Mouse (Mus musculus): Measurements from ENCODE around the gene March11. TPM values are rescaled to one million over a fixed set of nuclear protein-coding genes. Genes with fewer than 3 reads are reported as not detected.

March11 gene
- polyA plus RNA-seq, 1 experiment from 2014 or later, result 6.5 TPM

DNA sequence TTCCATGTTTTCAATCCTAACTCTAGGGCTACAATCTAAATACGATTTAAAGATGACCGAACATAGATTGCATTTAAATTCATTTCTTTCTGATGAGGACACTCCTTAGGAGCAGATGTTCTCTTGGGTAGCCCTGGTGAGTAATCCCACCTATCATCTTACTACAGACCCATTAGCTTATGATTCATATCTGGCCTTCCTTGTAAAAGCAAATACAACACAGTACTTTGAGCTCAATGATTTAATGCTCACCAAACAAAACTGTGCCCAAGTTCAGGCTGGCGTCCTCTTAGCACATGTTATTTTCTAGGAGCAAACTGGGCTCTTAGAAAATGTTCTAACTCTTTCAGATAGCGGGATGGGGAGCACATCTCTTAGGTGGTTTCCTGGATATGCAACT, 70.0 kb downstream of the March11 start:
- no peak for ATAC-seq
- H3K4me1 ChIP-seq (ENCODE audit: control insufficient read depth, insufficient read depth, low read length), result no peaks in the 10 kb centered on the region
- 95% methylated on average over 4 of the region's 4 CpGs for WGBS
- H3K27ac ChIP-seq (ENCODE audit: low read length), result no peak overlapping the region
- H3K4me2 ChIP-seq (ENCODE audit: low read length), result no peak overlapping the region
- no peak overlapping the region for H3K4me3 ChIP-seq (ENCODE audit: low read depth, low read length)
- H3K9me3 ChIP-seq (replicated peaks; ENCODE audit: control insufficient read depth, low read length, poor library complexity, severe bottlenecking), result no peaks in the 10 kb centered on the region
- H3K27me3 ChIP-seq (ENCODE audit: control insufficient read depth, insufficient read depth, low read depth, low read length), result no peaks in the 10 kb centered on the region
- no peaks in the 10 kb centered on the region for H3K36me3 ChIP-seq (ENCODE audit: control insufficient read depth, insufficient read depth, low read length)
- H3K9ac ChIP-seq (ENCODE audit: low read depth, low read length), result no peak overlapping the region

DNA sequence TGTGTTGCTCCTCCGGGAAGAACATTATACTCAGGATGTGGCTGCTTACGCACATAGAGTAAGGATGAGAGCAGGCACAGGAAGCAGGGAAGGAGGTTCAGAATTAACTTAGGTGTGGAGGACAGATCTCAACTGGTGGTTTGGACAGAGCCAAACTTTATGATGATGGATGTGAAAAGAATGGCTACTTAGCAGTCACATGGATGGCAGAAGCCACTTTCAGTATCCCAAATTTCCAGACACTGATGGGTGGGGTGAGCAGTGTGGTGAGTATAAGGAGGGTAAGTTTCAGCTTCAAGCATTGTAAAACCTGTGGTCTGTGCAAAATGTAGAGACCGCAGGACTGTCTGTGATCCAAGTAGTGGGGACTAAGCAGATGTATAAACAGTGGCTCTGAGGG, 71.0 kb downstream of the March11 start:
- H3K36me3 ChIP-seq (ENCODE audit: control insufficient read depth, insufficient read depth, low read length), result no peaks in the 10 kb centered on the region
- H3K4me2 ChIP-seq (ENCODE audit: low read length), result no peak overlapping the region
- no peaks in the 10 kb centered on the region for H3K27me3 ChIP-seq (ENCODE audit: control insufficient read depth, insufficient read depth, low read depth, low read length)
- H3K9ac ChIP-seq (ENCODE audit: low read depth, low read length), result no peak overlapping the region
- H3K4me1 ChIP-seq (ENCODE audit: control insufficient read depth, insufficient read depth, low read length), result no peaks in the 10 kb centered on the region
- ATAC-seq, result no peak
- no peak overlapping the region for H3K4me3 ChIP-seq (ENCODE audit: low read depth, low read length)
- WGBS, result 89% methylated on average over 3 of the region's 3 CpGs
- H3K9me3 ChIP-seq (replicated peaks; ENCODE audit: control insufficient read depth, low read length, poor library complexity, severe bottlenecking), result no peaks in the 10 kb centered on the region
- no peak overlapping the region for H3K27ac ChIP-seq (ENCODE audit: low read length)

DNA sequence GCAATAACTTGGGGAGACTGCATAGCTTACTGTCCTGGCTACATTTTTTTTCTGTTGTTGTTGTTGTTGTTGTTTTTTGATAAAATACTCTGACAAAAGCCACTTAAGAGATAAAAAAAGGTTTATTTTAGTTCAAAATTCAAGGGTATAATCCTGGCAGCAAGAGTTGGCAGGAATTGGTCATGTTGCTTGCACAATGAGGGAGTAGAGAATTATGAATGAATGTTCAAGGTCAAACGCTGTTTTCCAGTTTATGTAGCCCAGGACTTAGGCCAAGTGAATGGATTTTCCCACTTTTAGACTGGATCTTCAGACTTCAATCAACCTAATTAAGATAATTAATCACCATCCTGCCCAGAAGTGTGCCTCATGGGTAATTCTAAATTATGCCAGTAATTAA, 72.0 kb downstream of the March11 start:
- no peak overlapping the region for H3K9ac ChIP-seq (ENCODE audit: low read depth, low read length)
- H3K4me1 ChIP-seq (ENCODE audit: control insufficient read depth, insufficient read depth, low read length), result no peaks in the 10 kb centered on the region
- no peaks in the 10 kb centered on the region for H3K27me3 ChIP-seq (ENCODE audit: control insufficient read depth, insufficient read depth, low read depth, low read length)
- H3K4me3 ChIP-seq (ENCODE audit: low read depth, low read length), result no peak overlapping the region
- no peaks in the 10 kb centered on the region for H3K9me3 ChIP-seq (replicated peaks; ENCODE audit: control insufficient read depth, low read length, poor library complexity, severe bottlenecking)
- H3K36me3 ChIP-seq (ENCODE audit: control insufficient read depth, insufficient read depth, low read length), result no peaks in the 10 kb centered on the region
- no peak overlapping the region for H3K4me2 ChIP-seq (ENCODE audit: low read length)
- H3K27ac ChIP-seq (ENCODE audit: low read length), result no peak overlapping the region
- 88% methylated on average over 1 of the region's 1 CpGs for WGBS
- no peak for ATAC-seq

DNA sequence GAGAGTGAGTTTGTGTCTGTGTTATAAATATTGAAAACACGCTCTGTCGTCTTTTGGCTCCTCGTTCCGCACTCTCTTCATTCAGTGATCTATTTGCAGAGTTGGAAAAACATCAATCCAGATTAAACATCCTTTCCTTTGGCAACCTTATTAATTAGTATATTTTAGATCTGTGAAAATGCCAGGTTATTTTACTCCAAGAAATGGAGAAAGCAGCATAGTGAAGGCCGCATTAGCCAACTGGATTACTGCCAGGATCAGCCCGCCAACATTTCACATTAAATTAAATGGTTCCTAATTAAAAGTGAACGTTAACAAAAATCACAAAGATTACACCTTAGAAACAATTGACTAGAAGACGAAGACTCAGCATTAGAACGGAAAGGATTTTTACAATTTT, 81.2 kb downstream of the March11 start:
- Histone ChIP-seq H3K27ac (ENCODE audit: low read length) (no peak overlapping the region), H3K9ac (ENCODE audit: low read depth, low read length) (no peak overlapping the region), H3K36me3 (ENCODE audit: control insufficient read depth, insufficient read depth, low read length) (no peaks in the 10 kb centered on the region), H3K9me3 (replicated peaks; ENCODE audit: control insufficient read depth, low read length, poor library complexity, severe bottlenecking) (no peaks in the 10 kb centered on the region), H3K4me1 (ENCODE audit: control insufficient read depth, insufficient read depth, low read length) (no peaks in the 10 kb centered on the region), H3K4me3 (ENCODE audit: low read depth, low read length) (no peak overlapping the region), H3K4me2 (ENCODE audit: low read length) (no peak overlapping the region), H3K27me3 (ENCODE audit: control insufficient read depth, insufficient read depth, low read depth, low read length) (no peaks in the 10 kb centered on the region)
- WGBS, result 75% methylated on average over 9 of the region's 9 CpGs
- ATAC-seq, result no peak

DNA sequence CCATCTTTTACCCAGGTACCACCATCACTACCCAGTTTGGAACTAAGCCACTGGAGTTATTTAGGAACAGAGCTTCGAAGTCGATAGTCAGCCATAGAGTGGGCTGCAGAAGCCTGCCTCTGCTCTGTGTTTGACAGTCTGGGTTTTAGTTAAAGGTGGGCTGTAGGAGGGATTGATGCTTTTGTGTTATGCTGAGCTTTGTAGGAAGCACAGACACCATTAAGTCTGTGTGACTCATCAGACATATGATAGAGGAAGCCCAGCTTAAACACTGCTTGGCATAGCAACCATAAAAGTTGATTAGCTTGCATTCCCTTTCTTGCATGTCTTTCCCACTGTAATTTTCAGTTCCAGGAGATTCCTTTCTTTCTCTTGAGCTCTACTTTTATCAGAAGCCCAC, 87.7 kb downstream of the March11 start:
- Histone ChIP-seq H3K36me3 (ENCODE audit: control insufficient read depth, insufficient read depth, low read length) (no peaks in the 10 kb centered on the region), H3K4me2 (ENCODE audit: low read length) (no peak overlapping the region), H3K4me1 (ENCODE audit: control insufficient read depth, insufficient read depth, low read length) (no peaks in the 10 kb centered on the region), H3K9me3 (replicated peaks; ENCODE audit: control insufficient read depth, low read length, poor library complexity, severe bottlenecking) (no peaks in the 10 kb centered on the region), H3K27me3 (ENCODE audit: control insufficient read depth, insufficient read depth, low read depth, low read length) (no peaks in the 10 kb centered on the region), H3K27ac (ENCODE audit: low read length) (no peak overlapping the region), H3K4me3 (ENCODE audit: low read depth, low read length) (no peak overlapping the region), H3K9ac (ENCODE audit: low read depth, low read length) (no peak overlapping the region)
- no peak for ATAC-seq
- 95% methylated on average over 2 of the region's 2 CpGs for WGBS

DNA sequence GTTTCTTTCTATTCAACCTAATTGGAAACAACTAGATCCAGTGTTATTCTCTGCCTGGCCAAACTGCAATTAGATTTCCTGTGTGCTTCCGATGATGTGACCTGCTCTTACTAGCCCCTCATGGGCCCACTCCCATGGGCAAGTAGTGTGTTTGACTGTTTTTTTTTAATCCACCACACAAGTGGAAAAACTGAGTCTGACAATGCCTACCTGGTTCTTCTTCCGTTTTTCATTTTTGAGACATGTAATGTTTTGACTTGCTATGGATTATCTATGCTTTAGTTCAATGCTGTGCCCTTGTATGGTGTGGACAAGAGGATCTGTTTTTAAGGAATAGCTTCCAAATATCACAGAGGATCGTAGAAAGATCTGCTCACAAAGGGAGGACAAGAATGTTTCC, 116.4 kb downstream of the March11 start:
- H3K27me3 ChIP-seq (ENCODE audit: control insufficient read depth, insufficient read depth, low read depth, low read length), result no peaks in the 10 kb centered on the region
- H3K27ac ChIP-seq (ENCODE audit: low read length), result no peak overlapping the region
- 86% methylated on average over 3 of the region's 3 CpGs for WGBS
- no peaks in the 10 kb centered on the region for H3K36me3 ChIP-seq (ENCODE audit: control insufficient read depth, insufficient read depth, low read length)
- no peak for ATAC-seq
- no peak overlapping the region for H3K9ac ChIP-seq (ENCODE audit: low read depth, low read length)
- H3K4me1 ChIP-seq (ENCODE audit: control insufficient read depth, insufficient read depth, low read length), result no peaks in the 10 kb centered on the region
- H3K9me3 ChIP-seq (replicated peaks; ENCODE audit: control insufficient read depth, low read length, poor library complexity, severe bottlenecking), result no peaks in the 10 kb centered on the region
- H3K4me3 ChIP-seq (ENCODE audit: low read depth, low read length), result no peak overlapping the region
- no peak overlapping the region for H3K4me2 ChIP-seq (ENCODE audit: low read length)

DNA sequence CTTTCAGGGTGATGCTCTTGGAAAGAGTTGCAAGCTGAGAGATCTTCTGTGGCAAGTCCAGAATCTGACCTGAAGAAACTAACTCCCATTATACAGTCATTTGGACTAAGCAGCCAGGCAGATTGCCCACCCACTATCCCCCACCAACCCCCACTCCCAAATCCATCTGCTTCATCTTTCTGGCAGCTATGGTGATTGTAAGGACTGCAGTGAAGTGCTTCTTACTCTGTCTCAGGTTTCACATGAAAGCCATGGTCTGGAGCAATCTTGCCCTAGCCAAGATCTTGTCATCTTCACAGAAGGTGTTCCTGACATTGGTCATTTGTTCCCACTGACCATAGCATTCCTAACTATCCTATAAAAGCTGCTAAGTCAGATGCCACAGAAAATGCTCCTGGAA, 117.4 kb downstream of the March11 start:
- H3K9me3 ChIP-seq (replicated peaks; ENCODE audit: control insufficient read depth, low read length, poor library complexity, severe bottlenecking), result no peaks in the 10 kb centered on the region
- H3K4me1 ChIP-seq (ENCODE audit: control insufficient read depth, insufficient read depth, low read length), result no peaks in the 10 kb centered on the region
- no peak overlapping the region for H3K4me3 ChIP-seq (ENCODE audit: low read depth, low read length)
- no peak for ATAC-seq
- H3K4me2 ChIP-seq (ENCODE audit: low read length), result no peak overlapping the region
- H3K27me3 ChIP-seq (ENCODE audit: control insufficient read depth, insufficient read depth, low read depth, low read length), result no peaks in the 10 kb centered on the region
- no peak overlapping the region for H3K9ac ChIP-seq (ENCODE audit: low read depth, low read length)
- H3K27ac ChIP-seq (ENCODE audit: low read length), result no peak overlapping the region
- H3K36me3 ChIP-seq (ENCODE audit: control insufficient read depth, insufficient read depth, low read length), result no peaks in the 10 kb centered on the region

DNA sequence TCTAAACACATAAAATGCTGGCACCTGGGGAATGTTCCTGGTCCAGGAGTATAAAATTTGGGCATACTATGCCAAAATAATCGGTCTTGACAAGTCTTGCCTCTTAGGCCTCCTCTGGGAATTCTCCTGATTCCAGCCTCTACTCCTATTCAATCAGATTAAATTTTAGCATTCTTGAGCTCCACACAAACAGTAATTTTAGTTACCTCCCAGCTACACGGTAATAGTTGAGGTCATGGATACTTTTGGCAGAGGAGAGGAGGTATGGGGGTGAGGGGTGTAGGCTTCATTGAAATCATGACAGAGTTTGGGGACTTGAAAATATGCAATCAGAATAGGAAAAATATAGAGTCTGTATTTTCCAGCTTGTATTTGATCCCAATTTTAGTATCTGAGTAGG, 121.7 kb downstream of the March11 start:
- ATAC-seq, result no peak
- Histone ChIP-seq H3K9me3 (replicated peaks; ENCODE audit: control insufficient read depth, low read length, poor library complexity, severe bottlenecking) (no peaks in the 10 kb centered on the region), H3K4me1 (ENCODE audit: control insufficient read depth, insufficient read depth, low read length) (no peaks in the 10 kb centered on the region), H3K4me2 (ENCODE audit: low read length) (no peak overlapping the region), H3K4me3 (ENCODE audit: low read depth, low read length) (no peak overlapping the region), H3K27ac (ENCODE audit: low read length) (no peak overlapping the region), H3K36me3 (ENCODE audit: control insufficient read depth, insufficient read depth, low read length) (no peaks in the 10 kb centered on the region), H3K9ac (ENCODE audit: low read depth, low read length) (no peak overlapping the region), H3K27me3 (ENCODE audit: control insufficient read depth, insufficient read depth, low read depth, low read length) (no peaks in the 10 kb centered on the region)
- WGBS, result 86% methylated on average over 2 of the region's 2 CpGs

DNA sequence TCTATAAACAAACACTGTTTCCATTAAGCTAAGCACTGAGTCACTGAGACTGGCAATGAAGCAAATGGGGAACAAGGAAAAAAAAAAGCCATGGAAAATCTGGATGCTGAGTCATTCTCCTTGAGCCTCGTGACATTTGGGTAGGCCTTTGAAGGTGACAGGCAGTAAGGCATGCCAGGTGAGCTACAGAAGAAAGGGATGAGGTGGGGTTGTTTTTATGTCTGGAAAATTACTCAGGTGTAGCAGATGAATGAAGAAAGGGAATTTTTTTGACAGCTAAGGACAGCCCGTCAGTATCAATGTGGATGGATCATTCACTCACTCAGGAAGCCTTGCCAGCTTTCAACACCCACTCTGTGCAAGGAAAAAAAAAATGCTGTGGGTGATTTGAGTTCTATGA, 123.8 kb downstream of the March11 start:
- no peak for ATAC-seq
- H3K4me3 ChIP-seq (ENCODE audit: low read depth, low read length), result no peak overlapping the region
- H3K9me3 ChIP-seq (replicated peaks; ENCODE audit: control insufficient read depth, low read length, poor library complexity, severe bottlenecking), result no peaks in the 10 kb centered on the region
- H3K27ac ChIP-seq (ENCODE audit: low read length), result no peak overlapping the region
- WGBS, result 76% methylated on average over 2 of the region's 2 CpGs
- no peak overlapping the region for H3K4me2 ChIP-seq (ENCODE audit: low read length)
- no peaks in the 10 kb centered on the region for H3K36me3 ChIP-seq (ENCODE audit: control insufficient read depth, insufficient read depth, low read length)
- H3K9ac ChIP-seq (ENCODE audit: low read depth, low read length), result no peak overlapping the region
- no peaks in the 10 kb centered on the region for H3K4me1 ChIP-seq (ENCODE audit: control insufficient read depth, insufficient read depth, low read length)
- no peaks in the 10 kb centered on the region for H3K27me3 ChIP-seq (ENCODE audit: control insufficient read depth, insufficient read depth, low read depth, low read length)

DNA sequence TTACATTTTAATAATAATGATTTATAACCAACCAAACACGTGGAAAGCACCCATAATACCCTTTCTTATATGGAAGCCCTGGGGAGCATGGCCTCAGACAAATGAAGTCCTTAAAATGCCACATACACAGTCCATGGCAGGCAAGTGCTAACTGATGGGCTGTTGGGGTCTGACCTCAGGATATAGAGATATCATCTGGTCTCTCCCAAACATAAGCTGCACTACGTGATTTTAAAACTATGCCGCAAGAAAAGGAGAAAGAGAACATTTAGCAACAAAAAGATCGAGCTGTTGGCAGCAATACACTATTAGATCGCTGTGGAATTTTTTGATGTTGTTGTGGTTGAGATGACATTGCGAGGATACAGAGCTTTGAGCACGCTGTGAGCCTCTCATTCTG, 126.9 kb downstream of the March11 start:
- H3K4me3 ChIP-seq (ENCODE audit: low read depth, low read length), result no peak overlapping the region
- WGBS, result 88% methylated on average over 7 of the region's 7 CpGs
- no peak overlapping the region for H3K4me2 ChIP-seq (ENCODE audit: low read length)

More for the DNA sequence above, 126.9 kb downstream of the March11 start:
- Histone ChIP-seq H3K9ac (ENCODE audit: low read depth, low read length) (no peak overlapping the region), H3K36me3 (ENCODE audit: control insufficient read depth, insufficient read depth, low read length) (no peaks in the 10 kb centered on the region), H3K27me3 (ENCODE audit: control insufficient read depth, insufficient read depth, low read depth, low read length) (no peaks in the 10 kb centered on the region), H3K27ac (ENCODE audit: low read length) (no peak overlapping the region), H3K9me3 (replicated peaks; ENCODE audit: control insufficient read depth, low read length, poor library complexity, severe bottlenecking) (no peaks in the 10 kb centered on the region), H3K4me1 (ENCODE audit: control insufficient read depth, insufficient read depth, low read length) (no peaks in the 10 kb centered on the region)
- no peak for ATAC-seq
